Mouse (Mus musculus) intestine, embryonic 16.5 days (tissue): ENCODE measurements around the gene Nrn1. TPM values are rescaled to one million over a fixed set of nuclear protein-coding genes. Genes with fewer than 3 reads are reported as not detected.
A peak's percentile ranks its signal among the peaks of the same experiment; 100 is the strongest.

ENCODE experiments used
- ATAC-seq: fragments of 200-750 bp; cut with Nextera tagmentation; 2 replicates; pipeline ENCODE4 v1.8.0; 2017; ENCODE audit warnings: moderate TSS enrichment, moderate library complexity
- H3K27ac ChIP-seq: fragments of 300-500 bp; sonication (generic); 2 replicates; pipeline ENCODE4 v1.5.1; 2014; ENCODE audit warnings: mild to moderate bottlenecking, low read length
- H3K27me3 ChIP-seq: fragments of 300-500 bp; sonication (generic); replicated peaks from 2 replicates; pipeline ENCODE4 v1.6.1; 2014; ENCODE audit warnings: low read length, control low read depth, mixed read lengths; ENCODE audit not compliant: control insufficient read depth, insufficient read depth
- H3K36me3 ChIP-seq: fragments of 300-500 bp; sonication (generic); 2 replicates; pipeline ENCODE4 v1.6.1; 2014; ENCODE audit warnings: low read length, control low read depth; ENCODE audit not compliant: control insufficient read depth, insufficient read depth
- H3K4me1 ChIP-seq: fragments of 300-500 bp; sonication (generic); 2 replicates; pipeline ENCODE4 v1.6.1; 2014; ENCODE audit warnings: low read length, control low read depth, mixed read lengths; ENCODE audit not compliant: control insufficient read depth, insufficient read depth
- H3K4me2 ChIP-seq: fragments of 300-500 bp; sonication (generic); 2 replicates; pipeline ENCODE4 v1.6.1; 2014; ENCODE audit warnings: low read depth, low read length, control low read depth
- H3K4me3 ChIP-seq: fragments of 300-500 bp; sonication (generic); 2 replicates; pipeline ENCODE4 v1.5.1; 2014; ENCODE audit warnings: mild to moderate bottlenecking, low read length
- H3K9ac ChIP-seq: fragments of 300-500 bp; sonication (generic); 2 replicates; pipeline ENCODE4 v1.6.1; 2014; ENCODE audit warnings: low read depth, low read length
- H3K9me3 ChIP-seq: fragments of 300-500 bp; sonication (generic); 2 replicates; pipeline ENCODE4 v1.6.1; 2016; ENCODE audit warnings: low read length, control low read depth; ENCODE audit not compliant: control insufficient read depth
- WGBS: fragments of 180-500 bp; shearing (Covaris S2); extraction: QIAGEN DNeasy Blood & Tissue Kit; methylation state at CpG from one replicate; pipeline ENCODE4 v1.1.7; 2014; 5-methylcytosine and 5-hydroxymethylcytosine counted together
- polyA plus RNA-seq: library from polyadenylated mRNA; unstranded; fragments of >200 nt; fragmentation: Nextera tagmentation; extraction: Ambion mirVana; gene quantifications from 2 replicates; pipeline ENCODE4 v1.2.1, GENCODE M21; 2015

The Nrn1 gene
- 75.3 and 96.3 TPM in 2 replicates for polyA plus RNA-seq

DNA sequence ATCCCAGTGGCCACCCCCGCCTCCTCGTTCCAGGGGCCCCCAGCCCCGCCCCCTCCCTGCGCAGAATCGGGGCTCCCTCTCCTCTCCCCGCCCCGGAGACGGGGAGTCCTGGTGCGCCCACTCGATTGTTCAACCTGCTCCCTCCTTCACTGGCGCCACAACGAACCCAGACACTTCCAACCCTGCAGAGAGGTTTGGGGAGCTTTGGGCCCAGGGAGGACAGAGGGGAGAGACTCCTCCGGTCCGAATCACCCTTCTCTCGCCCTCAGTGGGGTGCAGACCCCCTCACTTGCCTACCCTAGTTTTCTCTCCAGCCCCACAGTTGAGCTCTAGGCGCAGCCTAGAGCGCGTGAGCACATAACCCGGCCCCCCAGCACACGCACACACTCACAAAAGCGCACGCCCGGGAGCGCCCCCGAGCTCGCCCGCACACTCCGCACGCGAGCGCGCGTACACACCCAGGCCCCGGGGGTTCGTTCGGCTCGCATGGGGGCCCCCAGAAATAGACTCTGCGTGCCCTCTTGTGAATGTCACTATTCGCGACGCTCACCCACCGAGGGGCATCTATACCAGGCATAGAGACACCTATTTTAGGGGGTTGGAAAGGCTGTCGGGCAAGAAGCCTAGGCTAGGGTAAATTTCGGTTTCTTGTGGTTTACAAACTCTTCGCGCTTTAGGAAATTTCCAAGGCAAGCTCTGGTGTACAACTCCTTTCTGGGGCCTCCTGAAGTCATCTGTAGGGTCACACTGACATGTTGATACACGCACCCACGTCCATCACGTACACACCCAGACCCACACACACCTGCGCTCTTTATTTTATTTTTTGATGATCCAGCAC, at the start of gene Nrn1:
TSS of gene Nrn1 (minus strand) at position 401 of the 841 bp plus-strand sequence.
- H3K9ac ChIP-seq, result peak within 1 kb of the TSS; percentile 73
- ATAC-seq, result peak; percentile 36
- H3K9me3 ChIP-seq, result no peaks in the 10 kb centered on the region

DNA sequence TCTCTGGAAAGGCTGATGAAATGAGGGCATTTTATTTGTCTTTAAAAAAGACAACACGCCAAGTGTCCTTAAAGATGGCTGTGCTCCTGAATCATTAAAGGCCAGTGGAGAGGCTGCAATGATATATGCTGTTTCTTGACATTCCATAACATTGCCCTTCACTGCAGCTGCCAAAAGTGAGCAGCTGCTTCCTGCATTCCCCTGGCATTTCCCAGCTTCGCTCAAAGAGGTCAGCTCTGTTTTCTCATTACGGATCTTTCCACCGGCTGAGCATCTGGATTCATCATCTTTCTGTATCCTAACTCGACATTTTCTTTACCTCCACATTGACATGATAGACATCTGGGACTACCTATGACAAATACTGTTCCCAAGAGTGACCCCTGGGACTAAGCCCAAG, 44.7 kb upstream of the Nrn1 start:
- H3K4me3 ChIP-seq, result no peak overlapping the region
- H3K27me3 ChIP-seq, result no peaks in the 10 kb centered on the region
- H3K36me3 ChIP-seq, result no peaks in the 10 kb centered on the region
- H3K9ac ChIP-seq, result no peak overlapping the region
- no peaks in the 10 kb centered on the region for H3K4me1 ChIP-seq
- no peak for ATAC-seq
- no peaks in the 10 kb centered on the region for H3K9me3 ChIP-seq
- H3K4me2 ChIP-seq, result no peak overlapping the region
- WGBS, result 56% methylated on average over 5 of the region's 5 CpGs
- no peak overlapping the region for H3K27ac ChIP-seq

More for the DNA sequence above, at the start of gene Nrn1:
- Histone ChIP-seq H3K4me2 (peak within 1 kb of the TSS; percentile 84), H3K27me3 (peaks cover 8% of the 10 kb centered on the region), H3K4me3 (peak within 1 kb of the TSS; percentile 56), H3K4me1 (peaks cover 11% of the 10 kb centered on the region; the same call in 1 of the 2 replicates), H3K36me3 (no peaks in the 10 kb centered on the region), H3K27ac (peak within 1 kb of the TSS; percentile 92)
- WGBS, result 1% methylated on average over 50 of the region's 50 CpGs

DNA sequence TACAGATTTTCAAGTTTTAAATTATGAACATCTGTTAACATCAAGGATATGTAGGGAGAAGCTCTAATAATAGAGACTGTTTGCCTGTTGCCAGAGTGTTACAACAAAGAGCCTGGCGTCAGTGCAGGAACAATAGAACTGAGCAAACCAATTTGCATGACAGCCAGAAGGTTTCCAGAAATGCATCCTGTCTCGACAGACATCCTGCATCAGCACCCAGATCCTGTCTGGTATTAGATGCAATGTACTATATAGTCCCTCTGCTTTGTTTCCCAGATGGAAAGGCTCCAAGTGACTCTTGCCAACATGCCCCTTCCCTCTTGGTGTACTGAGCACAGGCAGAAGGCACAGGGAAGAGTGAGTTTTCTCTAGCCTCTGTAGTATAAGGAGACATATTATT, 31.9 kb upstream of the Nrn1 start:
- H3K4me2 ChIP-seq, result no peak overlapping the region
- no peaks in the 10 kb centered on the region for H3K9me3 ChIP-seq
- H3K27ac ChIP-seq, result no peak overlapping the region
- WGBS, result 57% methylated on average over 2 of the region's 2 CpGs
- H3K4me3 ChIP-seq, result no peak overlapping the region
- no peaks in the 10 kb centered on the region for H3K27me3 ChIP-seq
- ATAC-seq, result no peak
- no peaks in the 10 kb centered on the region for H3K4me1 ChIP-seq
- no peak overlapping the region for H3K9ac ChIP-seq
- H3K36me3 ChIP-seq, result no peaks in the 10 kb centered on the region

DNA sequence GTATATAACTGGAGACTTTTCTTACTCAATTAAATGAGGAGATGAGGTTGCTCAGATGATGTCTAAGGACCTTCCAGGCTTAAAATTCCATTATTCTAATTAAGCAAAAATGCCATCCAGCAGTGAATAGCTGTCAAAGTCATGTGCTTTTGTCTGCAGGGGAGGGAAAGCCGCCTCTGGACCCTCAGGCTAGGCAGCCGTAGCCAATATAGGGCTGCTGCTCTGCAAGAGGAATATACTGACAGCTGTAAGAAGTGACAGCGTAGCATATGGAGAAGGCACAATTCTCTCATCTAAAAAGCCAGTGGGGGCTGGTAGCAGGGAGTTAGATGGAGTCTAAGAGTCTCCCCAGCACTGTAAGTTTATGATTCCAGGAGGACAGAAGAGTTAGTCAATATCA, 16.9 kb upstream of the Nrn1 start:
- Histone ChIP-seq H3K9me3 (no peaks in the 10 kb centered on the region), H3K9ac (no peak overlapping the region), H3K4me1 (no peaks in the 10 kb centered on the region), H3K4me2 (no peak overlapping the region), H3K36me3 (no peaks in the 10 kb centered on the region), H3K27me3 (no peaks in the 10 kb centered on the region), H3K27ac (no peak overlapping the region), H3K4me3 (no peak overlapping the region)
- 81% methylated on average over 3 of the region's 3 CpGs for WGBS
- no peak for ATAC-seq

DNA sequence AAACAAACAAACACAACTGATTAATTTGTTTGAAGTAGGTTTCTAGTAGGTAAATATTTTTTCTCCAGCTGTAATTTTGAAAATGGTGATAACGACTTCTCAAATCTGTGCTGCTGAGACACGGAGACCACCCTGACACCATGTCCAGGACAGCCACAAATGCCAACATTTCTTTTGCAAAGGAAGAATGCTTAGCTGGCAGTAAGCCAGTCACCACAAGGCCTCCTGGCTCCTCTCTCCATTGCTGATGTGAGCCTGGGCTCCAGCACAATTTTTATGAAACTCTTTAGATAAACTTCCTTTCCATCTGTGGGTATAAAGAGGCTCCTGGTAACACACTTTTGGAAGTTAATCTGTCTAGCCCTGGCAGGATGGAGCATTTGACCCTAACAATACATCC, 15.1 kb upstream of the Nrn1 start:
- no peak for ATAC-seq
- H3K27me3 ChIP-seq, result no peaks in the 10 kb centered on the region
- H3K4me1 ChIP-seq, result no peaks in the 10 kb centered on the region
- no peak overlapping the region for H3K27ac ChIP-seq
- no peak overlapping the region for H3K4me2 ChIP-seq
- no peak overlapping the region for H3K4me3 ChIP-seq
- H3K36me3 ChIP-seq, result no peaks in the 10 kb centered on the region
- 31% methylated on average over 2 of the region's 2 CpGs for WGBS
- H3K9me3 ChIP-seq, result no peaks in the 10 kb centered on the region
- H3K9ac ChIP-seq, result no peak overlapping the region

DNA sequence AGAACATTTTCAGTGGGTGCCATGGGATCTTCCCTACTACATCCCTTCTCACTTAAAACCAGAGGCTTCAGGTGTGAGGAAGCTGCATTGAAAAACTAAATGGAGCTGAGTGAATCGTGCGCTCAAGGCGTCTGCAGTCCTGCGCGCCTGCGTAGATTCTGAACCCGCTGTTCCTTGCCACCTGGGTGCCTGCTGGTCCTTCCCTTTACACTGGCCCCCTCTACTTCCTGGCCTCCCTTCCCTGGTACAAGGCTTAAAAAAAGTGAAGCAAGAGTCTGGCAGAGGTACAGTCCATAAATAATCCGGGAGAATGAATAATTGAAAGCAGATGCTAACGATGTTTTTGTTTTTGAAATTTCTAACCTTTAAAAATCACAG, 1.7 kb upstream of the Nrn1 start:
- peaks cover 11% of the 10 kb centered on the region; the same call in 1 of the 2 replicates for H3K4me1 ChIP-seq
- peak overlapping the region; percentile 73 for H3K9ac ChIP-seq
- 13% methylated on average over 9 of the region's 9 CpGs for WGBS
- peaks cover 4% of the 10 kb centered on the region for H3K27me3 ChIP-seq
- peak overlapping the region; percentile 56 for H3K27ac ChIP-seq
- no peaks in the 10 kb centered on the region for H3K36me3 ChIP-seq
- ATAC-seq, result peak; percentile 39
- H3K4me2 ChIP-seq, result peak overlapping the region; percentile 84
- no peaks in the 10 kb centered on the region for H3K9me3 ChIP-seq
- H3K4me3 ChIP-seq, result peak overlapping the region; percentile 56

DNA sequence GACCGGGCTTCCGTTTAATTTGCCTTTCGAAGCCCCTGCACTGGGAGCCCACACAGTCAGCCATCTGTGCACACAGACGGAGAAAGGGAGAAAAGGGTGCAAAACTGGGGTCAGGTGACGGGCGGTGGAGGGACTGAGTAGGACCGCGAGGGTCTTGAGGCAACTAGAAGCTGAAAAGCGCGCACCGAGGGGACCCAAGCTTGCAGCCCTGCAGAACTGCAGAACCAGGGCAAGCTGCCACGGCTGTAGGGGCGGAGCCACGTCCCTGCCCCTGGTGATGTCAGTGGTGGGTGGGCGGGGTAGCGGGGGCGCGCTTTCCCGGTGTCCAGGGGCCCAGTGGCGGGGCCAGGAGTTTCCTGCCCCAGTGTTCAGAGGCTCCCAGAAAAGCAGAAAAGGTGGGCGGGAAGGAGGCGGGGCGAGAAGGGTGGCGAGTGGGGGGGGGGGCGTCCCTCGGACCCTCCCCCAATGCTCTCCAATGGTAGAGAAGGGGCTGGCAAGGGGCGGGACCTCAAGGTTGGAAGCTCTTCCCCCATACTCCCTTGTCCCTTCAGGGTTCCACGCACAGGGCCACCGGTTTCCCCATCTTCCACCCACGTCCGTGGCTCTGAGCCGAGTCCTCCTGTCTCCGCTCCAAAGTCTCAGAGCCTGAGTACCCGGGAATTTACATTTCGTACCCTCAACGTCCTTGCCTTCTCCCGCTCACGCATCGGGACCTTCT, 1.1 kb upstream of the Nrn1 start:
- Histone ChIP-seq H3K4me2 (peak overlapping the region; percentile 84), H3K27me3 (peaks cover 6% of the 10 kb centered on the region), H3K36me3 (no peaks in the 10 kb centered on the region), H3K4me1 (peaks cover 11% of the 10 kb centered on the region; the same call in 1 of the 2 replicates), H3K9ac (peak overlapping the region; percentile 73), H3K27ac (peak overlapping the region; percentile 80), H3K9me3 (no peaks in the 10 kb centered on the region), H3K4me3 (peak overlapping the region; percentile 56)
- under 1% methylated on average over 35 of the region's 39 CpGs for WGBS
- peak; percentile 92 for ATAC-seq

DNA sequence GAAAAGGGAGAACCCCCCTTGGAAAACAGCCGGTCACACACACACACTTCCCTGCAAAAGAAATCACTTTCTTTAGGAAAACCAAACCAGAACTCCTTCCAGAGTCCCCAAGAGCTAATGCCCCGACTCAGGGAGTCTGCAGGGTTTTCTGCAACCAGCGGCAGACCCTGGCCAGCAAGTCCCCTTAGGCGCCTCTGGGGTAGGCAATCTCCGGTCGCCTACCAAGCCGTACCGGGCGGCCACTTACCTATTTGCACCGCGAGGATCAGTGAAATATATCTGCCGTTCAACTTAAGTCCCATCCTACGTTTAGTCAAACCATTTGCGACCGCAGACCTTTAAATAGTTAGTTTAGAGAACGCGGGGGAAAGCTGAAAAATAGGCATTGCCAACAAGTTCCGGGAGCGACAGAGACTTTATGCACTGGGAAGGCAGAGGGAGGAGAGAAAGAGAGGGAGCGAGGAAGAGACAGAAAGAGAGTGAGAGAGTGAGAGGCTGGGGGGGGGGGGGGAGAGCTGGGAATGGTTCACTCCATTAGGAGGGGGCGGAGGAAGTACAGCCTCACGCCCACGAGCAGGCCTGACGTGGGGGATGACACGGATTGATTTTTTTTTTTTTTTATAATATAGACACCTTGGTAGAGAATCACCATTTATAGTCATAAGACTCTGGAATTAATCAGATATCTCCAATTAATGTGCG, 791 bp downstream of the Nrn1 start:
- Histone ChIP-seq H3K4me1 (peaks cover 11% of the 10 kb centered on the region; the same call in 1 of the 2 replicates), H3K36me3 (no peaks in the 10 kb centered on the region), H3K27ac (peak overlapping the region; percentile 92), H3K9ac (peak overlapping the region; percentile 73), H3K4me2 (peak overlapping the region; percentile 84; the same call in 1 of the 2 replicates), H3K9me3 (no peaks in the 10 kb centered on the region), H3K27me3 (peaks cover 16% of the 10 kb centered on the region), H3K4me3 (peak overlapping the region; percentile 56)
- WGBS, result 1% methylated on average over 24 of the region's 26 CpGs
- ATAC-seq, result peak; percentile 11; the same call in 1 of the 2 replicates

DNA sequence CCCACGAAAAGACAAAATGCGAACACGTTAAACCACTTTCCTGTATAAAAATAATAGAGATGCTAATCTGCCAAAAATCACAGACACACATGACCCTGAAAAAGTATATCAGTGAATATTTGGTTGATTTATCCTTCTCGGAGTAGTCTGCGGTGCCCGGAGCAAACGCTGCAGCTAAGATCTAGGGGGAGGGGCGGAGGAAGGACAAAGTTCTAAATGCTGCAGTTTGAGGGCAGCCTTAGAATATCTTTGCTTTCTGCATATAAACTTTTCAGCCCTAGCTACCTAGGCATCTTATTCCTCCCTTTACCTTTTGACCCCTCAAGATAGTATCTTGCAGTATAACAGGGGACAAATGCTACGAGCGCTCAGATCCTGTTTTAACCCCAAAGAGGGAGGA, 1.4 kb downstream of the Nrn1 start:
- H3K27ac ChIP-seq, result peak overlapping the region; percentile 92
- H3K36me3 ChIP-seq, result no peaks in the 10 kb centered on the region
- peaks cover 11% of the 10 kb centered on the region; the same call in 1 of the 2 replicates for H3K4me1 ChIP-seq
- peaks cover 19% of the 10 kb centered on the region for H3K27me3 ChIP-seq
- peak overlapping the region; percentile 35; the same call in 1 of the 2 replicates for H3K4me2 ChIP-seq
- no peaks in the 10 kb centered on the region for H3K9me3 ChIP-seq
- ATAC-seq, result no peak
- peak overlapping the region; percentile 56 for H3K4me3 ChIP-seq
- WGBS, result 1% methylated on average over 10 of the region's 10 CpGs
- H3K9ac ChIP-seq, result peak overlapping the region; percentile 73
